Mouse (Mus musculus): Measurements from ENCODE around the gene Pdxk.

DNA sequence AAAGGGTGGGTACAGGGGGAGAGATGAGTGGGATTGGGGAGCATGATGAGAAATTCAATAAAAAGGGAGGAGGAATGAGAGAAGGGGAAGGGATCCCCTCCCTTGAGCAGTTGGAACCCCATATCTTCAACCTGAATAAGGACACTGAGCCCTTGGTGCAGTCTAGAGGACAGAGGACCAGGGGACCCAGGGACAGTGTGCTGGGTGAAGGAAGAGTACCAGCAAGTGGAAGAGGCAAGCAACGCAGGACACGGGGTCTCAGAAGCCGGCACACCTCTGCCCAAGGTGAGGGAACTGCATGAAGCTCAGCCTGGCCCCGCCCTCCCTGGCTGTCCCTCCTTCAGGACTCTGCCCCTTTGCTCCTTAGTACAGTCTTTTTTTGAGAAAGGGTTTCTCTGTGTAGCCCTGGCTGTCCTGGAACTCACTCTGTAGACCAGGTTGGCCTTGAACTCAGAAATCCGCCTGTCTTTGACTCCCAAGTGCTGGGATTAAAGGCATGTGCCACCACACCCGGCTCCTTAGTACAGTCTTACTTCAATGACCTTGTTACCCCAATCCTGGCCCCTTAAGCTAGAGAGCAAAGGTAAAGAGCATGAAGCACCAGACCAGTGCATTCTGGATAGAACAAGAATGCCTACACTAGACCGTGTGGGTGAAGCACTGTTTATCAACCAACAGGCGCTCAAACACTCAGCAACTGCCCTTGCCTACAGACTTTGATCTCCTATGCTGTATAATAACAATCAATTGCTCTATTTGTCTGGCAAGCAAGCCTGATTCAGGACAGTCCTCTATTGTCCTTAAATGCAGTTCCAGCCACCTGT lies 1.6 kb downstream of the Pdxk start:
- TF ChIP-seq POLR2A (IDR thresholded peaks at IDR 0.05; ENCODE audit: control insufficient read depth, low read depth, low read length) (no peak), CTCF (IDR thresholded peaks at IDR 0.05; ENCODE audit: control insufficient read depth, insufficient read depth, insufficient replicate concordance, low read depth, low read length) (no peak)
